Mouse (Mus musculus) embryonic fibroblast, embryonic 13.5 days (primary cell): ENCODE results near the gene Dyrk1a. TPM values are rescaled to one million over a fixed set of nuclear protein-coding genes. Genes with fewer than 3 reads are reported as not detected.

Source experiments
- H3K27ac ChIP-seq: 2 replicates; pipeline ENCODE4 v1.5.1; 2012; ENCODE audit warnings: low read length, control low read depth, inconsistent platforms; ENCODE audit not compliant: insufficient read depth
- H3K4me1 ChIP-seq: 2 replicates; pipeline ENCODE4 v1.6.1; 2011; ENCODE audit warnings: low read length; ENCODE audit not compliant: control insufficient read depth, insufficient read depth
- H3K4me3 ChIP-seq: 2 replicates; pipeline ENCODE4 v1.5.1; 2011; ENCODE audit warnings: mild to moderate bottlenecking, control low read depth, low read length; ENCODE audit not compliant: insufficient read depth
- CTCF ChIP-seq: IDR thresholded peaks from 2 replicates; pipeline ENCODE4 v1.5.1; 2011; ENCODE audit warnings: mild to moderate bottlenecking, control low read depth, low read length, moderate library complexity, borderline replicate concordance; ENCODE audit not compliant: insufficient read depth
- POLR2A ChIP-seq: IDR thresholded peaks from 2 replicates; pipeline ENCODE4 v1.6.1; 2011; ENCODE audit warnings: low read depth, mild to moderate bottlenecking, control low read depth, low read length, moderate library complexity
- polyA plus RNA-seq: library from polyadenylated mRNA; stranded (reverse); fragments of >200 nt; gene quantifications from 2 replicates; pipeline ENCODE4 v1.2.4, GENCODE M21; 2011; ENCODE audit warnings: low read depth; ENCODE audit not compliant: missing spikeins, insufficient read length

Gene Dyrk1a
- 46.2 and 50.5 TPM in 2 replicates for polyA plus RNA-seq

DNA sequence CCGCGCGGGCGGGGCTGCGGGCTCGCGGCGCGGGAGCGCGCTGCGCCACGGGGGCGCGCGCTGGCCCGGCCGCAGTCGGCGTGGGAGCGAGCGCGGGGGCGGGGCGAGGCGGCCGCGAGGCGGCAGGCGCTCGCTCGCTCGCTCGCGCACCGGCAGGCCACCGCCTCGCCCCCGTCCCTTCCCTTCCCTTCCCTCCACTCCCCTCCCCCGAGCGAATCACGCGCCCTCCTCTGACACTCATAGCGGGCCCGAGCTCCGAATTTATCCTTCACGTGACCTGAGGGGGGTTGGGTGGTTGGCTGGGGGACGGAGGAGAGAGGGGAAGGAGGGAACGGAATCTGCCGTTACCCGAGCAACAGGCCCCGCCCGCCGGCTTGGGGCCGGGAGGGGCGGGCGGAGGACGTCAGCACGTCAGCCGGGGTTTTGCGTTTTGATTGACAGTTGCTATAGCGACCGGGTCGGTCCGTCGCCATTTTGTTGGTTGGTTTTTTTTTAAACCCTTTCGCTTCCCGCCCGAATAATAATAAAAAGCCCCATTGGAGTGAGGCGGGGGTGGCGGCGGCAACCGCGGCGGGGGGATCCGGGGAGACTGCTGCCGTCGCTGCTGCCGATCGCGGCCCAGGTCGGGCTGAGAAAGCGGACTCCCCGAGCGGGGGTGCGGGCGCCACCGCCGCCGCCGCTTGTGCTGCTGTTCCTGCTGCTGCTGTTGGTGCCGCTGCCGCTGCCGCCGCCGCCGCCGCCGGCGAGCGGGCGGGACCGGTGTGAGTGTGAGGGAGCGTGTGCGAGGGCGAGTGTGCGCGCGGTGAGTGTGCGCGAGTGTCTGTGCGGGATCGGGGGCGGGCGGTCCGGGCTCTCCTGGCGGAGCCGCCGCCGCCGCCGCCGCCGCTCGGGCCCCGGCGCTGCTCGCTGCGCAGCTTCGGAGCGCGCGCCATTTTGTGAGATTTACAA is at the start of gene Dyrk1a:
Dyrk1a (plus strand) TSS at position 782 of the 948 bp plus-strand sequence.
- peak within 1 kb of the TSS; percentile 85 for H3K4me3 ChIP-seq
- TF ChIP-seq POLR2A: no peak; the same call in none of the 2 replicates
- no peak for TF ChIP-seq CTCF
- peak within 1 kb of the TSS; percentile 98 for H3K27ac ChIP-seq
- H3K4me1 ChIP-seq: peaks cover 13% of the 10 kb centered on the region

DNA sequence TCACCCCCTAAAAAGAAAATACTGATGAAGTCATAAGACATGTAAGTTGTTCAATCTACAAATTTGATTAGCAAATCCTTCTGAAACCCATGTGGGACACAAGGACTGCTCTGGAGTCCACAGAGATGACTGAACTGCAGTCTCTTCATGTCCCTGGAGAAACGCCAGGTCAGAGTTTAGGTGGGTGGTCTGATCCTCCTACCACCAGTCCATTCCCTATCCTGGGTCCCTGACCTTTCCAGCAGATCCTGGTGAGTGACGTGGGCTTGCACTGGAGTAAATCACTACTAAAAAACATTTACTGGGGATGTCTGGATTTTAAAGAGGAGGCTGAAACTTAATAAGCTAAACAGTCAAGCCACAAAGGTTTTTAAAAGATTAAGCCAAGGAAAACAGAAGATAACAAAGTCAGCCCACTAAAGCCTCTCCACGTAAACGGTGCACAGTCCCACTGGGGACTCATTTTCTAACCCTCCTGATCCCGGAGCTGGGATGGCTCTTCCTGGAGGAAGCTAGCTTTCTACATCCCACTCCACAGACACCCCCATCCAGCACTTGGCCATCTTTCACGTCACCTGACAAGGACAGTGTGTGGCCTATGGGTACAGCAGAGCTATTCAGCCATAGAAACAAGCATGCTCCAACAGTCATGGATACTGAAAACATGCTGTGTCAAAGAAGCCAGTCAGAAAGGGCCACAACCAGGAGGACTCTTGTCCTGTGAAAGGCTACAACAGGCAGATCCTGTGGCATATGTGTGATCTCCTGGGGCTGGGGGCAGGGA is 46.0 kb upstream of the Dyrk1a start:
- no peak overlapping the region for H3K27ac ChIP-seq
- 0 out of 2 replicates have a peak, but pooled peaks cover 4% of the 10 kb centered on the region for H3K4me1 ChIP-seq
- no peak overlapping the region for H3K4me3 ChIP-seq
- TF ChIP-seq POLR2A (no peak), CTCF (no peak)

DNA sequence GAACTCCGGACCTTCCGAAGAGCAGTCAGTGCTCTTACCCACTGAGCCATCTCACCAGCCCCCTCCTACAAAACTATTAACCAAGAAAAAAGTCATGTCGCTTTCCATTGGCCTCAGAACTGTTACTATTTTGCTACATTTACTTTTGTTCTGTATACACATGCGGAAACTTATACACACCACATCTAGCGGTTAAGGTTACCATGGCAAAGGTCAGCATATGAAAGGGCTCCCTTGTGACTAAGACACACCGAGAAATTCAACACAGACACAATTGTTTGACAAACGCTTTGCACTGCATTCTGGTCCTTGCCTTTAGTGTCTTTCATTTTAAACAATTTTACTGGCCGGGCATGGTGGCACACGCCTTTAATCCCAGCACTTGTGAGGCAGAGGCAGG is 45.1 kb upstream of the Dyrk1a start:
- no peaks in the 10 kb centered on the region for H3K4me1 ChIP-seq
- peak overlapping the region; percentile 16; the same call in 1 of the 2 replicates for H3K4me3 ChIP-seq
- no peak overlapping the region for H3K27ac ChIP-seq
- TF ChIP-seq POLR2A: no peak
- no peak for TF ChIP-seq CTCF

DNA sequence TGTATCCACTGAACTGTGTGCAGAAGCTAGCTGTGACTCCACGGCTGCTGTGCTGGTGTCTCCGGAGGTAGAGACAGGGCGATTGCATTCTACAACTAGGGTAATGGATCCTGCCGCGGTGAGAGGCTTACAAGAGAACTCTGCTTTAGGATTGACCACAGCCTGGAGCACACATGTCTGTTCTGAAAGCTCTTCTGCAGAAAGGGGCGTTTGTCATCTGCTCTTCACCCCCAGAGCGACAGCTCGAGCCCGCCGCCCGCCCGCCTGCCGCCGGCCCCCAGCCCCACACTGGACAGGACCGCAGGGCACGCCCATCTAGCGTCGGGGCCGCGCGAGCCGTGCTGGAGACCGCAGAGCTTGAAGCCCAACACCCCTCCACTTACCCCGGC is 43.9 kb upstream of the Dyrk1a start:
- H3K4me3 ChIP-seq: peak overlapping the region; percentile 91
- TF ChIP-seq POLR2A: no peak; the same call in 1 of the 2 replicates
- no peak for TF ChIP-seq CTCF
- no peaks in the 10 kb centered on the region for H3K4me1 ChIP-seq
- peak overlapping the region; percentile 85 for H3K27ac ChIP-seq

DNA sequence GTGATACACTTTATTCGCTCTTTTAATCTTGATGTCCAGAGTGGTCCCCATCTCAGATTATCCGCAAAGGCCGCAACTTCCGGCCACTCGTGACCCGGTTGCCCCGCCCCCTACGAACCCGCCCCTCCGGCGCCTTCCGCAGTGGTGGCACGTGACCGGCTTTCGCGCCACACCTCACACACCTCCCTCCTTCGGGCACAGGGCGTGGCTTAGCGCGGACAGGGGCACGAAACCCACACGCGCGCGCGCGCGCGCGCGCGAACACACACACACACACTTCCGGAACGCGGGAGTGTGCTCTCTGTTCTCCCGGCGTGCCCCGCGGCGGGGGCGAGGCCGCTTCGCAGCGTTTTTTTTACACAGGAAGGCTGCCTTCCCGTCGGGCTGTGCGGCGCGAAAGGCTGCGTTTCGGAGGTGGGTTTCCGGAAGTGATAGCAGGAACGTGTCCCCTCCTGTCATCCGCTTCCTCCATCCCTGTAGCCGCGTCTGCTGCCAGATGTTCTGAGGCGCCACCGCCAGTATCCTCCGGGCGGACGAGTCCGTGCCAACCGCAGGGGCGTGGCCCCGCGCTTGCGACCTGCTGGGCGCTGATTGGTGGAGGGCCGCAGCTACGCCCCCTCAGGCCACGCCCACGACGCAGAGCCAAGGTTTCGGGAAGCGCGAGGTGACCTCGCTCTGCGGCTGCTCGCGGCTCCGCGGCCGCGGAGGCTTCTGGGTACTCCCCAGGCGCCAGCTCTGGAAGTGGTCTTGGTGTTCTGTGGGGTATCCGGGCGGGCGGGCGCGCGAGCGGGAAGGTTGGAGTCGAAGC is 43.3 kb upstream of the Dyrk1a start, which contains the start of gene Vps26c:
Vps26c (minus strand) TSS at position 487 of the 808 bp plus-strand sequence.
- Histone ChIP-seq H3K27ac (peak within 1 kb of the TSS; percentile 85), H3K4me1 (no peaks in the 10 kb centered on the region), H3K4me3 (peak within 1 kb of the TSS; percentile 91)
- TF ChIP-seq CTCF (no peak), POLR2A (peak; percentile 82)

DNA sequence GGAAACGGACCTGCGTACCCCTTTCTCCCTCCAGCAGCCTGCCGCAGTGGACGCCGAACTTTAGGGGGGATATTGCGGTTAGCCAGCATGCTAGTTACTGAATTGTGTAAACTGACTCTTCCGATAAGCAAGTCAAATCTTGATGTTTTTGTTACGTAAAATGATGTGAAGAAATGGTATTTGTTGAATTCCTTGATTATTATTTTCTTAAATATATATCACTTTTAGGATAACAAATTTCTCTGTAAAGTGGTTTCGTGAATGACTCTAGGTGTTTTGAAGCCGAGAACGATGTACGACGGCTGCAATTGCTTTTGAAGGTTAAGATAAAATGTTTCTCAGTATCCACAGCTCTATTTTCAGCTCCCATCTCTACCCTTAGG is 42.7 kb upstream of the Dyrk1a start:
- peak overlapping the region; percentile 91 for H3K4me3 ChIP-seq
- peak overlapping the region; percentile 82 for H3K27ac ChIP-seq
- TF ChIP-seq CTCF (no peak), POLR2A (no peak)
- no peaks in the 10 kb centered on the region for H3K4me1 ChIP-seq

DNA sequence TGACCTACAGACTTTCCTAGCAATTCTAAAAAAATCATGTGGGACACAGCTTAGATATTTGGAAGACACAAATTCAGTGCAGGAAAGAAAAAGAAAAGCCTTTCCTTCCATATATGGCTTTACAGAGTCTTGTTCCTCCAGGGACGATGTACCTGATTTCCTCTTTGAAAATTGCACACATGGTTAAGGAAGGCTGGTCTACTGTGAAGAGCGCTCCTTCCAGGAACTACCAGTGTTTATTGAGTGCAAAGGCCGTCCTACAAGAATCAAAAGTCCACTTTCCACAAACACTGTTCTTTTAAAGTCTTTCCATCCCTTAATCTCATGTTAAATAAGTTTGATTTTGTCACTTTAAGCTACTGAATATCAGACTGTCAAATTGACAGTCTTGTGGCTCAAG is 42.3 kb upstream of the Dyrk1a start:
- Histone ChIP-seq H3K4me3 (peak overlapping the region; percentile 91), H3K4me1 (no peaks in the 10 kb centered on the region), H3K27ac (peak overlapping the region; percentile 82)
- no peak; the same call in 1 of the 2 replicates for TF ChIP-seq POLR2A
- no peak for TF ChIP-seq CTCF

DNA sequence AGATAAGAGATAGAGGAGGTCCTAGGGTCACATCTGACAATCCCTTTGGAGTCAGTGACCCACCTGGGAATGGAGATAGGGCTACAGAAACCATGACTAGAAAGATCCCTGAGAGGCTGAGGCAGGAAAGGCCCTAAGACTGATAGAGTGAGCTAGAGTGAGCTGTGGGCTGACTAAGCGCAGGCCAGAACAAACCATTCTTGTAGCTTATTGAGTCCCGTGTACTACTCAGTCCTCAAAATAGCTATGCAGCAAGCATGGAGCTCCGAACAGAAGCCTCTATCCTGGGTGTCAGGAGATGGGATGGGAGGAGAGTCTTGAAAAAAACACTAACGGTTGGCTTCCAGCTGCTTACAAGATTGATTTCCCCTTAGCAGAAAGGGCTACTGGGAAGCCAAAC is 38.5 kb upstream of the Dyrk1a start:
- H3K4me3 ChIP-seq: no peak overlapping the region
- H3K27ac ChIP-seq: no peak overlapping the region
- H3K4me1 ChIP-seq: peaks cover under 1% of the 10 kb centered on the region; the same call in 1 of the 2 replicates
- TF ChIP-seq CTCF: no peak
- TF ChIP-seq POLR2A: no peak

DNA sequence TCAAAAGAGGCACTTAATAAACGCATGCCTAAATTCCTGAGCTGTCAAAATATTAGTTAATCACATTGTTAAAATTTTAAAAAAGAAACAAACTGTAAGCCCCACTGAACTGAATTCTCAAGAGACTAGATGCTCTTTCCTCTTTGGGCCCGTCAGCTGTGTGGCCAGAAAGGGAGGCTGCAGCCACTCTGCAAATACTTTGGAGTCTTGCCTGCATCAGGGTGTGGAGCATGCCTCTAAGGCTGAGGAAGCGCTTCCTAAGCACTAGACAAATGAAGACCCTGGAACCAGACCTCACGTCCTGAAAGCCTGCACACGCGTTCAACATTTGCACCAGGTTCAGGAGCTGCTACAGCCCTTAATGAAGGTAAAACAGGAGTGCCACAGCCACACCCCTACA is 36.1 kb upstream of the Dyrk1a start:
- TF ChIP-seq CTCF (no peak), POLR2A (no peak)
- no peak overlapping the region for H3K27ac ChIP-seq
- H3K4me3 ChIP-seq: no peak overlapping the region
- peaks cover 6% of the 10 kb centered on the region; the same call in 1 of the 2 replicates for H3K4me1 ChIP-seq
